Mouse (Mus musculus): Measurements from ENCODE around the gene Igfbp6.
A peak's percentile ranks its signal among the peaks of the same experiment; 100 is the strongest.

The Igfbp6 gene

DNA sequence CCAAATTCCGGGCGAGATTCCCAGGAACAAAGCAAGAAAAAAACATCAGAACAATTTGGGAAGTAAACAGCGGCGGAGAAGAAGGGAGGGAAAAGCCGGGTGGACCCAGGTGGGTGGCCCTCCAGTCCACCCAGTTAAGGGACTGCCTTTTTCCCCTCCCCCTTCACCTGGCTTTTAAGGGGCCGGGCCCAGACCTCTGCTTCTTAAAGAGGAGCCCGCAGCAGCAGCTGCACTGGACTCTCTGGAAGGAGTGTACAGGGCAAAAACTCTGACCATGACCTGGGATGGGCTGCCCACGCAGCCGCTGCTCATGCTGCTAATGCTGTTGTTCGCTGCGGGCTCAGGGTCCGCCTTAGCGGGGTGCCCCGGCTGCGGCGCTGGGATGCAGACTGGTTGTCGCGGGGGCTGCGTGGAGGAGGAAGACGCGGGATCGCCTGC, at the start of gene Igfbp6:
Gene Igfbp6 (plus strand): TSS at position 89 of the 438 bp plus-strand sequence.
- DNase-seq, result no peak

DNA sequence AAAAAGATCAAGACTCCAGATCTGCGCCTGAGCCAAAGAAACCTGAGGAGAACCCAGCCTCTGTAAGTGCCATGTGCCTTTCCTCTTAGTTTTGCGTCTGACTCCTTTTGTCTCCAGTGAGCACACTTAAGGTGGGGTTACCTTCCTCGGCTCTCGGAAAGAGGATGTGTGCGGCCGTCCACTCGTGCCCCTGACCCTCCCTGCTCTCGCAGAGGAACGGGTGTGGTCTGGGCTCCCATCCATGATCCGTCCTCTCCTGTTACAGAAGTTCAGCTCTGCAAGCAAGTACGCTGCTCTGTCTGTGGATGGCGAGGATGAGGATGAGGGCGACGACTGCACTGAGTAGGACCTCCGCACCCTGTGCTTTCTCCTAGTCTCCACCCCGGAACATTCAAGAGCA, 49.2 kb upstream of the Igfbp6 start:
- no peak for DNase-seq

- DNase-seq, result no peak
Observed at GRCm38 (mm10) chr15:102097147-102097915, 46.8 kb upstream of the Igfbp6 start.

DNA sequence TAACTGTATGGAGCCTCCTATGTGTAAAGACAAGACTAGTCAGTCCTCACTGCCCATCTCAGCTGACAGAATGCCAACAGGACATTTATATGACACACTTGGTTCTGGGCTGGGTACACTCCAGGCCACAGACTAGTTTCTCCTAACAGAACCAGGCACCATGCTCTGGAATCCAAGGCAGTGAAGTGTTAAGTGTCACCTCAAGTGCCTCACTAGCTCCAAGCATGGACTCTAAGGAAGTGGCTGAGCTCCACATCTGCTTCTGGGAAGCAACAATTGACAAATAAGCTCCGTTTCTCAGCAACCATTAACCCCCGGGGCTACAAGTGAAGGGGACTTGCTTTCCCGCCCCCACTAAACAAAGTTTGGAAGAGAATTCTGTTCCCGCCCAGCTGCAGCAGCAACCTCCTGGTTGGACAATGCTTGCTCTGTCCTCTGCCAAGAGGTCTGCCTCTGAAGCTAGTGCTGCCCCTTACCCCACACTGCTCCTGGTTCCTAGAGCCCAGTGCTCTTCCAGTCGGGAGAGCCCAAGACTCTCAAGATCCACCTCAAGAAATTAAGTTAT, 46.1 kb upstream of the Igfbp6 start:
- DNase-seq, result no peak

DNA sequence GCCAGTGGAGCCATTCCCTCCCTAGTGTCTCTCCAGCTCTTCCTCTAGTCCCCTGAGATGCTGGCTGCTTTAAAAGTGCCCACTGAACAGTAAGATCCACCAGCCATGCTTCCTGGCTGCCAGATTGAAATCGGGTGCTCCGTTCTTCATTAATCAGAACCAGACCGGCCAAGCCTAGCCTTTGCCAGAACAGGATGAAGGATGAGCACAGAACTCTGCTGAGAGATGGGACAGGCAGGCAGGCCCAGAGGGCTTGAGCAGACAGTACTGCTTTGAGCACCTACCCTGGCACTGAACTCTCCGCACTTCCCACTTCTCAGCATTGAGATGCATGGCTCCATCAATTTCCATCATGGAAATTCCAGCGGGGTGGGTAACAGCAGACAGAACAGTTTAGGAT, 44.9 kb upstream of the Igfbp6 start:
- DNase-seq, result no peak

- no peak for DNase-seq
Observed at GRCm38 (mm10) chr15:102099771-102100160, 44.4 kb upstream of the Igfbp6 start.

GRCm38 (mm10) chr15:102100161-102100981, 43.8 kb upstream of the Igfbp6 start, which contains the start of gene Tns2:
Tns2 (plus strand) TSS chr15:102100413.
- DNase-seq, result peak in 1 of 2 experiments; percentile 68

DNA sequence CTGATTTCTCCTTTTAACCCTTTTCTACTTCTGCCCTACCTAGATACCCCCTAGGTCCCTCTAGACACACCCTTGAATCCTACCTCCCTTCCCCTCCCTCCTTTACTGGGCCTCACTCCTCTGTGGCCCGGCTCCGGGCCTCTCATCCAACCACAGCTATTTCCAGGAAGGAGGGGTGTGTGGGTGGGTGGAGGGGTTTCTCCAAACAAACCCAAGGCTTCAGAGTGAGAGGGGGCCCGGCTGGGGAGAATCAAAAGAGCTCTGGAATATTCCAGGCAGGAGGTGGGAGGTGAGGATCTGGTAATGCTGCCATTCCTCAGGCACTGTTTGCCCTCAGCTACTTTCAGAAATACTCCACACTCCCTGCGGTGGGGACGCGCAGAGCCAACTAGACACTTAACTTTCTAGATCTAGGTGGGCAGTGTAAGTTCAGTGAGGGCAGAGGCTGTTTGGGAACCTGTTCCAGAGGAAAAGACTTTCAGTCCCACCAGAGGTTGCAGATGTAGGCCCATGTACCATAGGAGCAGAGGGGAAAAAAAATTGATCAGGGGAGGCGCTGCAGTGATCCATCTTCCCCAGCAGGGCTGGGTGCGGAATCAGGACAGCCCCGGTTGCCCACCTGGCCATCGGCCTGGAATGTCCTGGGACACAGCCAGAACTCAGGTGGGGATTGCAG, 43.0 kb upstream of the Igfbp6 start:
- no peak for DNase-seq

GRCm38 (mm10) chr15:102101672-102102541, 42.3 kb upstream of the Igfbp6 start:
- no peak for DNase-seq

DNA sequence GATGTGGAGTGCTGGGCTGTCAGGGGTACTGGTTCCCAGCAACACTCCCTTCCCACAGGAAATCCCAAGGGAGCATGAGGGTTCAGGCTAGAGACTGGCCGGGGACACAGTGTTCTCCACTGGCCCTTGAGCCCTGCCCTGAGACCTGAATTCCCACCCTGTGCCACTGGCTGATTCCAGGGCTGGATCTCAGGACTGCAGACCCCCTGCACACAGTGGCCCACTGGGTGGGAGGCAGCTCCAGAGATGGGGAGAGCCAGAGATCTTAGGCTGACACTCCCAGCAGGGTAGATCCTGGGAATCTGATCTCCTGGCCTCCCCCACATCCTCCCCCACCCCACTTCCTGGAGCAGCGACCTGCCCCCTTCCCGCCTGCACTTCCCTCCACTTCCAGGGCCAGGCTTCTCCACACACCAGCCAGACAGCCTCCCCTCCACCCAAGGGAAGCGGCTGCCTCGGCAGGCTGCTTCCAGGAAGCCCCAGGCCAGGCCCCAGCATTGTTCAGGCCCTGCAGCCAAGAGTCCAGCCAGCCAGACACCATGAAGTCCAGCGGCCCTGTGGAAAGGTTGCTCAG, 41.5 kb upstream of the Igfbp6 start:
- peak in 1 of 2 experiments; percentile 6 for DNase-seq

DNA sequence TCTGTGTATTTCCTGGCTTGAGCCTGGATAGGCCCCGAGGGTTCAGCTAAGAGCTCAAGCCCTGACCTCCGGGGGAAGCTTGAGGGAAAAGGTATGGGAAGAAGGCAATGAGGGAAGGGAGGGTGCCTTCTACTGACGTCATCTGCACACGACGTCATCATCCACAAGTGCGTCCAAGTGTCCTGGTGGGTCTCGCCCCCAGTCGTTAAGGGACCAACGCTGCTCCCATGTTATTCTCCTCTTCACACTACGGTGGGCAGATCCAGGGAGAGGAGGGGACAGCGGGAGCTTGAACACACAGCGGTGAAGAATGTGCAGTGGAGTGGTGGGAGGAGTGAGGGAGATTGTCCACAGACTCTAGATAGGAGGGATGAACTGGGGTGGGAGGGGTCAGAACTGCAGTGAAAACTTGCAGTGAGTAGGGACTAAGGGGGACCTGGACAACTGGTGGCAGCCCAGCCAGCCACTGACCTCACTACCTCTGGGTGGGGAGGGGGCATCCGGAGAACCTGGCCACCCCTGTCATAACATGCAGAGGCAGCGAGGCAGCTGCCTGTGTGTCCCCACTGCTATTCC, 40.7 kb upstream of the Igfbp6 start:
- DNase-seq, result no peak

- DNase-seq, result no peak
Observed at GRCm38 (mm10) chr15:102103947-102104555, 40.1 kb upstream of the Igfbp6 start.

DNA sequence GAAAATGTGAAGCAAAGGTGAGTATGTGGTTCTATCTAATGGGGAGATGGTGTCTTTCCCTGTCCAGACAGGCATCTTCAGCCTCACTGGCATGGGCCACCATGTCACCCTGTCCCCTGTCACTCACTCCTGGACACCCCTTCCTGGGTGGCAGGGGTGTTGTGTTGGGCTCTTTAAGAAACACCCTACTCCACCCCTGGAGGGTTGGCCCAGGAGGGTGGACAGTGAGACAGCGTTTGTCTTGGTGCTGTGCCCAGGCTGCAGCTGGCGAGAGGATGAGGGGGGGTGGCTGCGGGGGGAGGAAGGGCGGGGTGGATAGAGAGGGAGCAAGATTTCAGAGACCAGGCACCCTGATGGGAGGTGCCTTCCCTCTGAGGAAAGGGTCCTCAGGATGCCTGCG, 38.8 kb upstream of the Igfbp6 start:
- peak in 1 of 2 experiments; percentile 21 for DNase-seq

- peak in 1 of 2 experiments; percentile 34 for DNase-seq
Observed at GRCm38 (mm10) chr15:102105764-102106730, 38.1 kb upstream of the Igfbp6 start.

GRCm38 (mm10) chr15:102106754-102107456, 37.3 kb upstream of the Igfbp6 start:
- peak in 1 of 2 experiments; percentile 43 for DNase-seq

DNA sequence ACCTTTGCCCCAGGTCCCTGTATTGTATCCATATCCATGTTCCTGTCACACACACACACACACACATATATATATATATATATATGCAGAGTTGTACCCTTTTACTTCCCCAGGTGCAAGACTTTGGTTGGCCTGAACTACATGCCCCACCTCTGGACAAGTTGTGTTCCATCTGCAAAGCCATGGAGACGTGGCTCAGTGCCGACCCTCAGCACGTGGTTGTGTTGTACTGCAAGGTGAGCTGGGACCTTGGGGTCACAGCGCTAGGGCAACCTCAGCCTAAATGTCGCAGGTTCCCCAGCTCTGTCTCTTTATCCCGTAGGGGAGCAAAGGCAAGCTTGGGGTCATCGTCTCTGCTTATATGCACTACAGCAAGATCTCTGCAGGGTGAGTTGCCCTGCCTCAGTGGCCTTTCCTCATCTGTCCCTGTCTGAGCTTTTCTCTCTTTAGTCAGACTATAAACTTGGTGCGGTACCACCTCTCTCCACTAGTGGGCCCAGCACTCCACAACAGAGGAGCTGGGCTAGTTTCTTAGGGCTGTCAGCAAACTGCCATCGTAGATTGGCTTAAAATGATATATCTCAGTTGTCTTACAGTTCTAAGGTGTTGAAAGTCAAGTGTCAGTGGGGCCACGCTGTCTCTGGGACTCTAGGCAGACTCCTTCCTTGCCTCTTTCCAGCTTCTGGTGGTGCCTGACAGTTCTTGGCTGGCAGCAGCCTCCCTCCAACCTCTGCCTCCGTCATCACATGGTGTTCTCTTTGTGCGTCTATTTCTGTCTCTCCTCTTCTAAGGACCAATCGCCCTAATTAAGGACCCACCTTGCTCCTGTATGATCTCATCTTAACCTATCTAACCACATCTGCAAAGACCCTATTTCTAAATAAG, 36.2 kb upstream of the Igfbp6 start:
- DNase-seq, result peak; percentile 82 to 88

Data from cerebellum, postnatal 36 days (tissue).